Mouse (Mus musculus): Measurements from ENCODE around the gene Resf1. TPM values are rescaled to one million over a fixed set of nuclear protein-coding genes. Genes with fewer than 3 reads are reported as not detected.

Resf1 gene
- polyA plus RNA-seq, 1 experiment from 2014 or later: 46.4 TPM

DNA sequence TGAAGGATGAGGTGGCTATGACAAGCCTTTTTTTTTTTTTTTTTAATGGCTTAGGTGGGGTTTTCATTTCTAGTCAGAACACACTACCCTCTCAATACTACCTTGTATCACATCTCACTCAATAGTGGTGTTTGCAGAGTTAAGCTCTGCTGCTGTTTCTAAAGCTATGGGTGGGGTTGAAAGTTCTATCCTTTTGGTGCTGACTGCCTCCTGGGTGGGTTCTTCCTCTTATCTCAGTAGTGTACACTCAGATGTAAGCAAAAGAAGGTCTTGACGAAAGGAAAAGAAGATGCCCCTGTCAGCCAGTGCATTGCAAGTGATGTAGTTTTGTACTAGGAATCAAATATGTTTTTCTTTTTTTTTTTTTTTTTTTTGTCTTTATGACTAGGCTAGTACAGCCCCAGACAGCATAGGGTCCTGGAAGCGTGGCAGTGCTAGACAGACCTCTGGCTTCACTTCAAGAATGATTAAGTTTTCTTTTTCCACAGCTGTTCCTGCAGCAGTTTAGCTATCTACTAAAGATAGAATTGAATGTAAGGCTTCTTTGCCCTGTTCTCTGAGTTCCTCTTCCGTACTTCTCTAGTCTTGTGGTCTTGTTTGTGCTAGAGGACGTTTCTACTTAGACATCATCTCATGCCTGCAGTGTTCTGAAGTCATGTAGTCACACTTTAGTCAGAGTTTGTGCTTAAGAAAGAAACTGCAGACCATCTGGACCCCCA lies 14.5 kb downstream of the Resf1 start:
- no peak overlapping the region for H3K27ac ChIP-seq (ENCODE audit: low read length)
- H3K27me3 ChIP-seq (replicated peaks; ENCODE audit: insufficient read depth, low read length): no peaks in the 10 kb centered on the region
- H3K36me3 ChIP-seq (ENCODE audit: insufficient read depth, low read length): peaks cover 28% of the 10 kb centered on the region
- no peak for TF ChIP-seq CTCF (IDR thresholded peaks at IDR 0.05)
- TF ChIP-seq EP300 (IDR thresholded peaks at IDR 0.05): no peak
- H3K4me3 ChIP-seq (ENCODE audit: low read depth, low read length): no peak overlapping the region
- ATAC-seq: peak; percentile 48; the same call in 1 of the 2 replicates
- no peaks in the 10 kb centered on the region for H3K4me1 ChIP-seq (ENCODE audit: insufficient read depth, low read depth, low read length)
- peak; percentile 31 for DNase-seq (ENCODE audit: low spot score)
- 66% methylated on average over 4 of the region's 4 CpGs for WGBS
- H3K9me3 ChIP-seq (ENCODE audit: low read length): no peaks in the 10 kb centered on the region
- H3K9ac ChIP-seq (replicated peaks; ENCODE audit: low read depth): no peak overlapping the region
- no peak overlapping the region for H3K4me2 ChIP-seq (replicated peaks; ENCODE audit: low read depth, low read length)

DNA sequence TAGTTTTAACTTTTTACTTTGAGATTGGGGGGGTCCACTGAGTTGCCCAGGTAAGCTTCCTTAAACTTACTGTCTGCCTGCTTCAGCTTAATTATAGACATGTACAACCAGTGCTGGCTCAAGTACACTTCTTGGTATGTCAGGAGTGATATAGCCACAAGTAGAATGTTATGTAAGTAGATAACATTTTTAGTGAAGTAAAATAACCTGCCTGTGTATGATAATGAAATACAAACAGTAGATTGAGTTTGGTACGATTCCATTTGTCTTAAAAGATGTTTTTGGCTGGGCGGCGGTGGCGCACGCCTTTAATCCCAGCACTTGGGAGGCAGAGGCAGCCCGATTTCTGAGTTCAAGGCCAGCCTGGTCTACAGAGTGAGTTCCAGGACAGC lies 15.0 kb downstream of the Resf1 start:
- TF ChIP-seq EP300 (IDR thresholded peaks at IDR 0.05) (no peak), CTCF (IDR thresholded peaks at IDR 0.05) (no peak)
- DNase-seq (ENCODE audit: low spot score) (no peak), ATAC-seq (no peak)
- Histone ChIP-seq H3K27ac (ENCODE audit: low read length) (no peak overlapping the region), H3K9me3 (ENCODE audit: low read length) (no peaks in the 10 kb centered on the region), H3K27me3 (replicated peaks; ENCODE audit: insufficient read depth, low read length) (no peaks in the 10 kb centered on the region), H3K36me3 (ENCODE audit: insufficient read depth, low read length) (peaks cover 28% of the 10 kb centered on the region), H3K4me1 (ENCODE audit: insufficient read depth, low read depth, low read length) (no peaks in the 10 kb centered on the region), H3K4me2 (replicated peaks; ENCODE audit: low read depth, low read length) (no peak overlapping the region), H3K4me3 (ENCODE audit: low read depth, low read length) (no peak overlapping the region), H3K9ac (replicated peaks; ENCODE audit: low read depth) (no peak overlapping the region)
- 88% methylated on average over 6 of the region's 6 CpGs for WGBS

DNA sequence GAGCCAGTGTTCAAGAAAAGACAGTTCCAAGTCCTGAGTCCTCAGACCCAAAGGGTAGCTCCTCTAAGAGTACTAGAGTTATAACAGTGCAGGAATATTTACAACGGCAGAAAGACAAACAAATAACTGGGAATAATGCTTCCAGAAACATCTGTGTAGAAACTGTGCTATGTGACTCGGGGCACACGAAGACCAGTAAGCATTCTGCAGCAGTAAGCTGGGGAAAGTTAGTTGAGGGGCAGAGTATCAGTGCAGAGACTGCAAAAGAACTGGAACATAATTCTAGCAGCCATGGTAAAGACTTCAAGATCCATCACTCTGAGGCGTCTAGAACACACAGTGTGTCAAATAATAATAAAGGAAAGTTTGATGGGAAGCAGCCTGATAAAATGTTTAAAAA lies 19.9 kb downstream of the Resf1 start:
- DNase-seq (ENCODE audit: low spot score): no peak
- Histone ChIP-seq H3K4me2 (replicated peaks; ENCODE audit: low read depth, low read length) (no peak overlapping the region), H3K36me3 (ENCODE audit: insufficient read depth, low read length) (peaks cover 19% of the 10 kb centered on the region; the same call in 1 of the 2 replicates), H3K9ac (replicated peaks; ENCODE audit: low read depth) (no peak overlapping the region), H3K27me3 (replicated peaks; ENCODE audit: insufficient read depth, low read length) (no peaks in the 10 kb centered on the region), H3K4me1 (ENCODE audit: insufficient read depth, low read depth, low read length) (no peaks in the 10 kb centered on the region), H3K4me3 (ENCODE audit: low read depth, low read length) (no peak overlapping the region), H3K27ac (ENCODE audit: low read length) (no peak overlapping the region), H3K9me3 (ENCODE audit: low read length) (no peaks in the 10 kb centered on the region)
- TF ChIP-seq EP300 (IDR thresholded peaks at IDR 0.05) (no peak), CTCF (IDR thresholded peaks at IDR 0.05) (no peak)
- 89% methylated on average over 4 of the region's 4 CpGs for WGBS
- ATAC-seq: no peak

DNA sequence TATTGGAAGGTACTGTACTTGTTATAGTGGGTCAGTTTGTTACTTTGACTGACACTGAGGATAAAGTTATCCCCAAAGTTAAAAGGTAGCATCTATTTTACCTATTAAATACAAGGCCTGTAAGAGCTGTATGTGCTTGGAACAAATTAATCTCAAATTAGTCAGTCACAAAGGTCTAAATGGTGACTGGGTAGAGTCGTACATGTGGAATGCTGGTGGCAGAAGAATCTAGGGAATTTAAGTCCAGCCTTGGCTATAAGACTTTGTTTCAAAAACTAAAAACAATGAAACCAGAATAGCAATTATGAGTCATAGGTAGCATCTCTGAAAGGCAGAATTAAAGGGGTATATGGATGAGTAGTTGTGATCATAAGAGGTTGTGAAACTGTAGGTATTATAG lies 21.1 kb downstream of the Resf1 start:
- Histone ChIP-seq H3K4me1 (ENCODE audit: insufficient read depth, low read depth, low read length) (no peaks in the 10 kb centered on the region), H3K4me3 (ENCODE audit: low read depth, low read length) (no peak overlapping the region), H3K4me2 (replicated peaks; ENCODE audit: low read depth, low read length) (no peak overlapping the region), H3K9ac (replicated peaks; ENCODE audit: low read depth) (no peak overlapping the region), H3K36me3 (ENCODE audit: insufficient read depth, low read length) (peaks cover 23% of the 10 kb centered on the region), H3K27ac (ENCODE audit: low read length) (no peak overlapping the region), H3K9me3 (ENCODE audit: low read length) (no peaks in the 10 kb centered on the region), H3K27me3 (replicated peaks; ENCODE audit: insufficient read depth, low read length) (no peaks in the 10 kb centered on the region)
- no peak for TF ChIP-seq CTCF (IDR thresholded peaks at IDR 0.05)
- TF ChIP-seq EP300 (IDR thresholded peaks at IDR 0.05): no peak
- DNase-seq (ENCODE audit: low spot score): no peak
- 68% methylated on average over 1 of the region's 1 CpGs for WGBS
- no peak for ATAC-seq

DNA sequence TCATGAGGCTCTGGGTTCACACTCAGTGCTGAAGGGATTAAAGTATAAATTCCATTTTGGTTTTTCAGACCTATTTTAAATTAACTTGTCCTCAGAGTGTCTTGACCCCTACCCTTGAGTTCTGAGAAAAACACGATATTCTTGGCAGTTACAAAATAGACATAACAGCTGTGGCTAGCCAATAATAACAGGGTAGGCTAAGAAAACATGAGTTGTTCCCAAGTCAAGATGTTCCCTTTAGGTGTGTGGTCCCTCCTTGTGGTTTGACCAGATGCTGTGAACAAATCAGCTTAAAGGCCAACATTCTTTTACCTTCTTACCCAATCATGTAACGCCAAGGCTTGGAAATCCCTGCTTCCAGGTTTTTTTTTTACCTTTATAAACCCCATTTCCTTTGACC lies 23.8 kb downstream of the Resf1 start:
- WGBS: 81% methylated on average over 2 of the region's 2 CpGs
- TF ChIP-seq EP300 (IDR thresholded peaks at IDR 0.05): no peak
- no peak for TF ChIP-seq CTCF (IDR thresholded peaks at IDR 0.05)
- Histone ChIP-seq H3K4me3 (ENCODE audit: low read depth, low read length) (no peak overlapping the region), H3K4me1 (ENCODE audit: insufficient read depth, low read depth, low read length) (no peaks in the 10 kb centered on the region), H3K27me3 (replicated peaks; ENCODE audit: insufficient read depth, low read length) (no peaks in the 10 kb centered on the region), H3K9me3 (ENCODE audit: low read length) (no peaks in the 10 kb centered on the region), H3K9ac (replicated peaks; ENCODE audit: low read depth) (no peak overlapping the region), H3K4me2 (replicated peaks; ENCODE audit: low read depth, low read length) (no peak overlapping the region), H3K36me3 (ENCODE audit: insufficient read depth, low read length) (peaks cover 11% of the 10 kb centered on the region; the same call in 1 of the 2 replicates), H3K27ac (ENCODE audit: low read length) (no peak overlapping the region)
- ATAC-seq: no peak
- DNase-seq (ENCODE audit: low spot score): no peak

DNA sequence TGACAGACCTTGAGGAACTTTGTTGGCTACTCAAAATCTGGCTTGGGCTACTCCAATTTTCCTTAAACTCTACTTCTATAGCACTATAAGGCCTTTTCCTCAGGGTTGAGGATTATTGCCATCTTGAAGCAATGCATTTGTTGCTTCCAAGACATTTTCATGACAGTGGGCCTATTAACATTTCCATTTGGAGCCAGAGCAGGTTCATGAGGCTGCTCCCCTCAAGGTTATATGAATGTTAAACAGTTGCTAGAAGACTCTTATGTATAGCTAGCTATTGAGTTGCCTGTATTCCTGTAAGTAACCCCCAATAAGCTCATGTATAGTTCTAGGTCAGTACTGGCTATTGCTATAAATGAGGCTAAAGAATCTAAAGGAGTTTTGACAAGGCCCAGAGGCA lies 28.8 kb downstream of the Resf1 start:
- Histone ChIP-seq H3K4me2 (replicated peaks; ENCODE audit: low read depth, low read length) (no peak overlapping the region), H3K27me3 (replicated peaks; ENCODE audit: insufficient read depth, low read length) (no peaks in the 10 kb centered on the region), H3K27ac (ENCODE audit: low read length) (no peak overlapping the region), H3K9me3 (ENCODE audit: low read length) (no peaks in the 10 kb centered on the region), H3K9ac (replicated peaks; ENCODE audit: low read depth) (no peak overlapping the region), H3K36me3 (ENCODE audit: insufficient read depth, low read length) (peaks cover 11% of the 10 kb centered on the region; the same call in 1 of the 2 replicates), H3K4me1 (ENCODE audit: insufficient read depth, low read depth, low read length) (no peaks in the 10 kb centered on the region), H3K4me3 (ENCODE audit: low read depth, low read length) (no peak overlapping the region)
- no peak for ATAC-seq
- no peak for DNase-seq (ENCODE audit: low spot score)
- TF ChIP-seq EP300 (IDR thresholded peaks at IDR 0.05) (no peak), CTCF (IDR thresholded peaks at IDR 0.05) (no peak)
